Mouse (Mus musculus) layer of hippocampus, adult 18-20 months (tissue): ENCODE measurements around the gene Btbd6. TPM values are rescaled to one million over a fixed set of nuclear protein-coding genes. Genes with fewer than 3 reads are reported as not detected.

Experiments used
- total RNA-seq, 2 experiments: library from RNA; stranded (reverse); gene quantifications; 2 replicates each; pipeline ENCODE4 v1.2.3; 2021

Gene Btbd6
- total RNA-seq, 2 experiments from 2014 or later, result 56.3 to 62.2 TPM

Other genes starting within 250 kb of the Btbd6 start
- 10 to 100 TPM; 10.2 to 11.0 TPM for gene Pld4, start 215.8 kb upstream of the Btbd6 start, total RNA-seq
- gene Ahnak2, start 173.8 kb upstream of the Btbd6 start, total RNA-seq, result 1 to 10 TPM; 3.4 to 3.8 TPM
- 10 to 100 TPM; 11.4 to 14.2 TPM for gene Clba1, start 167.5 kb upstream of the Btbd6 start, total RNA-seq
- gene Cdca4, start 147.1 kb upstream of the Btbd6 start, total RNA-seq, result 10 to 100 TPM in 1 of 2 experiments, 1 to 10 TPM in 1; 7.4 to 10.0 TPM
- gene Gpr132, start 108.3 kb upstream of the Btbd6 start, total RNA-seq, result not detected
- 10 to 100 TPM; 42.6 to 44.2 TPM for gene Jag2, start 46.7 kb upstream of the Btbd6 start, total RNA-seq
- gene Nudt14, start 34.4 kb upstream of the Btbd6 start, total RNA-seq, result 10 to 100 TPM; 12.8 to 14.6 TPM
- 10 to 100 TPM; 48.3 to 55.2 TPM for gene Brf1, start 24.2 kb downstream of the Btbd6 start, total RNA-seq
- gene Pacs2, start 38.0 kb downstream of the Btbd6 start, total RNA-seq, result 10 to 100 TPM; 88.3 to 90.3 TPM
- gene Tex22, start 98.0 kb downstream of the Btbd6 start, total RNA-seq, result under 1 TPM; 0.32 to 0.91 TPM
- 10 to 100 TPM; 69.6 to 75.6 TPM for gene Mta1, start 121.8 kb downstream of the Btbd6 start, total RNA-seq
- gene Crip2, start 163.8 kb downstream of the Btbd6 start, total RNA-seq, result 100 to 1,000 TPM in 1 of 2 experiments, 10 to 100 TPM in 1; 91.2 to 107 TPM
- 10 to 100 TPM in 1 of 2 experiments, 1 to 10 TPM in 1; 9.5 to 10.3 TPM for gene Crip1, start 169.8 kb downstream of the Btbd6 start, total RNA-seq
- under 1 TPM; 0.91 to 0.97 TPM for gene Tedc1, start 179.9 kb downstream of the Btbd6 start, total RNA-seq
- 10 to 100 TPM; 19.4 to 25.4 TPM for gene Tmem121, start 209.4 kb downstream of the Btbd6 start, total RNA-seq